Mouse (Mus musculus): ENCODE results near the gene Rars. TPM values are rescaled to one million over a fixed set of nuclear protein-coding genes. Genes with fewer than 3 reads are reported as not detected.

Gene Rars
- polyA plus RNA-seq, 2 experiments, result 35.4 to 54.8 TPM

GRCm38 (mm10) chr11:35784537-35784936 is 49.8 kb downstream of the Rars start:
- Histone ChIP-seq H3K4me3 (ENCODE audit: insufficient read depth in 1 of 2, low read depth in 2 of 2, low read length in 2 of 2) (no peak overlapping the region), H3K4me1 (replicated peaks; ENCODE audit: control insufficient read depth in 2 of 2, insufficient read depth in 2 of 2, low read length in 1 of 2) (no peaks in the 10 kb centered on the region), H3K27me3 (ENCODE audit: control insufficient read depth, insufficient read depth, low read length) (no peaks in the 10 kb centered on the region), H3K36me3 (replicated peaks; ENCODE audit: control insufficient read depth, insufficient read depth, low read depth) (peaks cover 28% of the 10 kb centered on the region), H3K27ac (no peak overlapping the region), H3K4me2 (ENCODE audit: low read depth) (no peak overlapping the region), H3K9me3 (ENCODE audit: control insufficient read depth, low read length) (no peaks in the 10 kb centered on the region), H3K9ac (replicated peaks) (no peak overlapping the region)
- WGBS (ENCODE audit: insufficient replicate concordance), result 80% methylated on average over 4 of the region's 4 CpGs
- TF ChIP-seq EP300 (IDR thresholded peaks at IDR 0.05; ENCODE audit: low read depth), result no peak
- TF ChIP-seq CTCF (IDR thresholded peaks at IDR 0.05; ENCODE audit: low read depth), result no peak
- ATAC-seq (ENCODE audit: insufficient read depth) (no peak), DNase-seq (ENCODE audit: low read depth in 3 of 3, low spot score in 3 of 3) (no peak)

GRCm38 (mm10) chr11:35784002-35784401 is 50.3 kb downstream of the Rars start:
- Histone ChIP-seq H3K4me2 (ENCODE audit: low read depth) (no peak overlapping the region), H3K4me1 (replicated peaks; ENCODE audit: control insufficient read depth in 2 of 2, insufficient read depth in 2 of 2, low read length in 1 of 2) (no peaks in the 10 kb centered on the region), H3K9ac (replicated peaks) (no peak overlapping the region), H3K4me3 (ENCODE audit: insufficient read depth in 1 of 2, low read depth in 2 of 2, low read length in 2 of 2) (no peak overlapping the region), H3K27ac (no peak overlapping the region), H3K9me3 (ENCODE audit: control insufficient read depth, low read length) (no peaks in the 10 kb centered on the region), H3K27me3 (ENCODE audit: control insufficient read depth, insufficient read depth, low read length) (no peaks in the 10 kb centered on the region), H3K36me3 (replicated peaks; ENCODE audit: control insufficient read depth, insufficient read depth, low read depth) (peaks cover 31% of the 10 kb centered on the region)
- ATAC-seq (ENCODE audit: insufficient read depth) (no peak), DNase-seq (ENCODE audit: low read depth in 3 of 3, low spot score in 3 of 3) (no peak)
- WGBS (ENCODE audit: insufficient replicate concordance), result 78% methylated on average over 3 of the region's 3 CpGs
- TF ChIP-seq EP300 (IDR thresholded peaks at IDR 0.05; ENCODE audit: low read depth), result no peak
- no peak for TF ChIP-seq CTCF (IDR thresholded peaks at IDR 0.05; ENCODE audit: low read depth)

GRCm38 (mm10) chr11:35783038-35783437 is 51.3 kb downstream of the Rars start:
- 74% methylated on average over 5 of the region's 5 CpGs for WGBS (ENCODE audit: insufficient replicate concordance)
- Histone ChIP-seq H3K9ac (replicated peaks) (no peak overlapping the region), H3K4me1 (replicated peaks; ENCODE audit: control insufficient read depth in 2 of 2, insufficient read depth in 2 of 2, low read length in 1 of 2) (no peaks in the 10 kb centered on the region), H3K4me2 (ENCODE audit: low read depth) (no peak overlapping the region), H3K9me3 (ENCODE audit: control insufficient read depth, low read length) (no peaks in the 10 kb centered on the region), H3K4me3 (ENCODE audit: insufficient read depth in 1 of 2, low read depth in 2 of 2, low read length in 2 of 2) (no peak overlapping the region), H3K27me3 (ENCODE audit: control insufficient read depth, insufficient read depth, low read length) (no peaks in the 10 kb centered on the region), H3K36me3 (replicated peaks; ENCODE audit: control insufficient read depth, insufficient read depth, low read depth) (peaks cover 41% of the 10 kb centered on the region), H3K27ac (no peak overlapping the region)
- no peak for DNase-seq (ENCODE audit: low read depth in 3 of 3, low spot score in 3 of 3)
- TF ChIP-seq EP300 (IDR thresholded peaks at IDR 0.05; ENCODE audit: low read depth) (no peak), CTCF (IDR thresholded peaks at IDR 0.05; ENCODE audit: low read depth) (no peak)
- ATAC-seq (ENCODE audit: insufficient read depth), result no peak

GRCm38 (mm10) chr11:35782444-35782843 is 51.9 kb downstream of the Rars start:
- Histone ChIP-seq H3K4me1 (replicated peaks; ENCODE audit: control insufficient read depth in 2 of 2, insufficient read depth in 2 of 2, low read length in 1 of 2) (no peaks in the 10 kb centered on the region), H3K36me3 (replicated peaks; ENCODE audit: control insufficient read depth, insufficient read depth, low read depth) (peaks cover 46% of the 10 kb centered on the region), H3K4me2 (ENCODE audit: low read depth) (no peak overlapping the region), H3K27ac (no peak overlapping the region), H3K27me3 (ENCODE audit: control insufficient read depth, insufficient read depth, low read length) (no peaks in the 10 kb centered on the region), H3K9me3 (ENCODE audit: control insufficient read depth, low read length) (no peaks in the 10 kb centered on the region), H3K9ac (replicated peaks) (no peak overlapping the region), H3K4me3 (ENCODE audit: insufficient read depth in 1 of 2, low read depth in 2 of 2, low read length in 2 of 2) (no peak overlapping the region)
- WGBS (ENCODE audit: insufficient replicate concordance), result 79% methylated on average over 3 of the region's 3 CpGs
- ATAC-seq (ENCODE audit: insufficient read depth) (no peak), DNase-seq (ENCODE audit: low read depth in 3 of 3, low spot score in 3 of 3) (no peak)
- TF ChIP-seq EP300 (IDR thresholded peaks at IDR 0.05; ENCODE audit: low read depth), result no peak
- TF ChIP-seq CTCF (IDR thresholded peaks at IDR 0.05; ENCODE audit: low read depth), result no peak

GRCm38 (mm10) chr11:35780336-35780735 is 54.0 kb downstream of the Rars start:
- whole genome bisulfite sequencing (ENCODE audit: insufficient replicate concordance), result 70% methylated on average over 3 of the region's 3 CpGs
- H3K27me3 ChIP-seq (ENCODE audit: control insufficient read depth, insufficient read depth, low read length), result no peaks in the 10 kb centered on the region
- DNase-seq (ENCODE audit: low read depth in 3 of 3, low spot score in 3 of 3) (no peak), ATAC-seq (ENCODE audit: insufficient read depth) (no peak)
- H3K9me3 ChIP-seq (ENCODE audit: control insufficient read depth, low read length), result no peaks in the 10 kb centered on the region
- no peaks in the 10 kb centered on the region for H3K4me1 ChIP-seq (replicated peaks; ENCODE audit: control insufficient read depth in 2 of 2, insufficient read depth in 2 of 2, low read length in 1 of 2)
- H3K4me2 ChIP-seq (ENCODE audit: low read depth), result no peak overlapping the region
- peaks cover 52% of the 10 kb centered on the region for H3K36me3 ChIP-seq (replicated peaks; ENCODE audit: control insufficient read depth, insufficient read depth, low read depth)
- TF ChIP-seq CTCF (IDR thresholded peaks at IDR 0.05; ENCODE audit: low read depth) (no peak), EP300 (IDR thresholded peaks at IDR 0.05; ENCODE audit: low read depth) (no peak)
- H3K9ac ChIP-seq (replicated peaks), result no peak overlapping the region
- H3K4me3 ChIP-seq (ENCODE audit: insufficient read depth in 1 of 2, low read depth in 2 of 2, low read length in 2 of 2), result no peak overlapping the region
- H3K27ac ChIP-seq, result no peak overlapping the region
